Comparison of ENCODE assay signal across 8 mouse cellular contexts in genomic region chr14:26533267-26533666, GRCm38 (mm10). TPM values are rescaled to one million over a fixed set of nuclear protein-coding genes. Genes with fewer than 3 reads are reported as not detected.
DNase-seq lines count a peak whose midpoint lies in the region; ATAC-seq lines count a peak whose summit lies in the region.

No protein-coding gene starts in this region.

- H3K9me3 ChIP-seq in hindbrain, embryonic 16.5 days (ENCODE audit: control insufficient read depth, low read length) = no peaks in the 10 kb centered on the region

- H3K4me3 ChIP-seq in hindbrain, embryonic 16.5 days (ENCODE audit: low read length) = peak overlapping the region; percentile 72

- 15% methylated on average over 19 of the region's 19 CpGs for WGBS in hindbrain, embryonic 16.5 days

- no peak for ATAC-seq in hindbrain, embryonic 16.5 days
- ATAC-seq in frontal cortex, adult (ENCODE audit: low TSS enrichment) = no peak

- no peaks in the 10 kb centered on the region for H3K36me3 ChIP-seq in hindbrain, embryonic 16.5 days (ENCODE audit: control insufficient read depth, insufficient read depth, low read length)

- H3K27ac ChIP-seq in hindbrain, embryonic 16.5 days (ENCODE audit: low read depth, low read length) = no peak overlapping the region

- no peaks in the 10 kb centered on the region for H3K27me3 ChIP-seq in hindbrain, embryonic 16.5 days (replicated peaks; ENCODE audit: control insufficient read depth, insufficient read depth, low read length)

- H3K4me2 ChIP-seq in hindbrain, embryonic 16.5 days (ENCODE audit: low read length) = peak overlapping the region; percentile 89

- peak; percentile 20 for DNase-seq in adrenal gland, postnatal 10 days
- no peak for DNase-seq in adrenal gland, postnatal 4 days (ENCODE audit: low spot score in 2 of 2)
- DNase-seq in spleen, adult 12 weeks (ENCODE audit: low spot score) = peak; percentile 13
- no peak for DNase-seq in spleen, postnatal 14 days (ENCODE audit: low spot score in 2 of 2)
- DNase-seq in lung, postnatal 10 days = peak; percentile 6
- peak; percentile 23 for DNase-seq in testis, postnatal 14 days (ENCODE audit: low spot score)

- peak overlapping the region; percentile 81 for H3K9ac ChIP-seq in hindbrain, embryonic 16.5 days (ENCODE audit: low read depth, low read length)

- H3K4me1 ChIP-seq in hindbrain, embryonic 16.5 days (ENCODE audit: control insufficient read depth, insufficient read depth, low read depth, low read length) = peaks cover 29% of the 10 kb centered on the region

RNA-seq across cellular contexts. Expression of gene Slmap, which starts 1.5 kb away (rescaled TPM):
- 100 to 1,000 TPM in 1 of 2 experiments, 10 to 100 TPM in 1; 96.7 to 114 TPM for total RNA-seq in adrenal gland, postnatal 10 days (2021)
- total RNA-seq in adrenal gland, postnatal 4 days (2021) = 10 to 100 TPM; 74.0 to 79.3 TPM
- 11.4 TPM in 2 replicates for polyA plus RNA-seq in hindbrain, embryonic 16.5 days (2015; fragmentation: Nextera tagmentation; extraction: Ambion mirVana)

RNA-seq across cellular contexts. Expression of gene Dennd6a, which starts 40.4 kb away (rescaled TPM):
- total RNA-seq in adrenal gland, postnatal 10 days (2021) = 10 to 100 TPM; 31.8 to 36.1 TPM
- total RNA-seq in adrenal gland, postnatal 4 days (2021) = 10 to 100 TPM; 38.9 to 39.1 TPM
- polyA plus RNA-seq in hindbrain, embryonic 16.5 days (2015; fragmentation: Nextera tagmentation; extraction: Ambion mirVana) = 14.9 and 16.7 TPM in 2 replicates

Comparison
In these comparisons a context has a peak if more than half of its experiments do, and no peak if none do; other contexts are left out.
1. DNase-seq: peak in adrenal gland, postnatal 10 days (single experiment), spleen, adult 12 weeks (single experiment), lung, postnatal 10 days (single experiment) and testis, postnatal 14 days (single experiment); none in adrenal gland, postnatal 4 days (0 of 2) and spleen, postnatal 14 days (0 of 2).